Mouse (Mus musculus) cerebellum, adult 2 months (tissue): ENCODE measurements around the gene U2af2. TPM values are rescaled to one million over a fixed set of nuclear protein-coding genes. Genes with fewer than 3 reads are reported as not detected.
"Not testable (repeated sequence)": the region's sequence is repeated elsewhere in the genome, so short reads cannot be mapped to it uniquely, and the experiment has no call there.

ENCODE experiments used
- DNase-seq, 2 experiments: peaks; one replicate each; pipeline ENCODE4 v3.0.0; 2021
- H3K27ac ChIP-seq: fragments of 200-500 bp; 2 replicates; pipeline ENCODE4 v1.5.1; 2012; ENCODE audit warnings: low read length, control low read depth, inconsistent platforms; ENCODE audit not compliant: insufficient read depth
- H3K27me3 ChIP-seq: fragments of 200-500 bp; 2 replicates; pipeline ENCODE4 v1.6.1; 2012; ENCODE audit warnings: inconsistent platforms, mild to moderate bottlenecking, low read length, moderate library complexity; ENCODE audit not compliant: control insufficient read depth, insufficient read depth
- H3K4me1 ChIP-seq: fragments of 200-500 bp; 2 replicates; pipeline ENCODE4 v1.6.1; 2011; ENCODE audit warnings: low read length; ENCODE audit not compliant: control insufficient read depth, insufficient read depth
- H3K4me3 ChIP-seq: fragments of 200-500 bp; replicated peaks from 2 replicates; pipeline ENCODE3; 2011; ENCODE audit warnings: mild to moderate bottlenecking, low read depth, low read length, control low read depth; ENCODE audit not compliant: insufficient read depth
- CTCF ChIP-seq: fragments of 200-500 bp; IDR thresholded peaks from 2 replicates; pipeline ENCODE4 v1.5.1; 2011; ENCODE audit warnings: low read depth, mild to moderate bottlenecking, control low read depth, low read length, moderate library complexity, borderline replicate concordance; ENCODE audit not compliant: insufficient read depth
- POLR2A ChIP-seq: fragments of 200-500 bp; IDR thresholded peaks from 2 replicates; pipeline ENCODE4 v1.6.1; 2011; ENCODE audit warnings: low read length, control low read depth, borderline replicate concordance; ENCODE audit not compliant: insufficient read depth
- WGBS: fragments of 180-500 bp; shearing (Covaris S2); methylation state at CpG from one replicate; pipeline ENCODE4 v1.1.7; 2018; 5-methylcytosine and 5-hydroxymethylcytosine counted together
- polyA plus RNA-seq: library from polyadenylated mRNA; depleted of rRNA; stranded (reverse); fragments of >200 nt; gene quantifications from 2 replicates; pipeline ENCODE4 v1.2.3, GENCODE M21; 2012

Gene U2af2
- polyA plus RNA-seq, 1 experiment = 196 TPM

GRCm38 (mm10) chr7:5017352-5017751, 44.6 kb upstream of the U2af2 start:
- 87% methylated on average over 16 of the region's 16 CpGs for WGBS
- peak; percentile 14; the same call in 1 of the 2 replicates for TF ChIP-seq CTCF
- TF ChIP-seq POLR2A = no peak
- Histone ChIP-seq H3K27ac (no peak overlapping the region), H3K4me3 (no peak overlapping the region), H3K27me3 (no peaks in the 10 kb centered on the region), H3K4me1 (no peaks in the 10 kb centered on the region)
- no peak for DNase-seq

- Histone ChIP-seq H3K4me3 (no peak overlapping the region), H3K27ac (no peak overlapping the region), H3K27me3 (no peaks in the 10 kb centered on the region), H3K4me1 (no peaks in the 10 kb centered on the region)
- 98% methylated on average over 21 of the region's 21 CpGs for WGBS
- no peak for DNase-seq
- TF ChIP-seq CTCF = no peak
- no peak for TF ChIP-seq POLR2A
Observed at GRCm38 (mm10) chr7:5017931-5018330, 44.0 kb upstream of the U2af2 start.

GRCm38 (mm10) chr7:5019576-5019975, 42.4 kb upstream of the U2af2 start:
- not testable (repeated sequence) for DNase-seq, H3K27ac ChIP-seq, H3K27me3 ChIP-seq, H3K4me1 ChIP-seq, H3K4me3 ChIP-seq
- 24% methylated on average over 8 of the region's 8 CpGs for WGBS

GRCm38 (mm10) chr7:5020000-5020681, 41.8 kb upstream of the U2af2 start, which contains the start of the genes Zfp865 and Ccdc106:
Gene Zfp865 (plus strand): TSS chr7:5020376.
Gene Ccdc106 (plus strand): TSS chr7:5020553.
- H3K27me3 ChIP-seq = no peaks in the 10 kb centered on the region
- peak within 1 kb of the TSS; percentile 31; the same call in 1 of the 2 replicates for H3K27ac ChIP-seq
- H3K4me3 ChIP-seq = peak within 1 kb of the TSS; percentile 69
- H3K4me1 ChIP-seq = no peaks in the 10 kb centered on the region
- under 1% methylated on average over 49 of the region's 49 CpGs for WGBS
- TF ChIP-seq POLR2A = peak; percentile 50; the same call in 1 of the 2 replicates
- TF ChIP-seq CTCF = no peak
- DNase-seq = peak; percentile 98

GRCm38 (mm10) chr7:5020685-5021084, 41.3 kb upstream of the U2af2 start:
- no peak for DNase-seq
- Histone ChIP-seq H3K4me1 (no peaks in the 10 kb centered on the region), H3K27ac (peak overlapping the region; percentile 31; the same call in 1 of the 2 replicates), H3K4me3 (peak overlapping the region; percentile 69), H3K27me3 (no peaks in the 10 kb centered on the region)
- WGBS = under 1% methylated on average over 15 of the region's 15 CpGs
- TF ChIP-seq POLR2A (no peak), CTCF (no peak)

- Histone ChIP-seq H3K27me3 (no peaks in the 10 kb centered on the region), H3K4me1 (no peaks in the 10 kb centered on the region), H3K27ac (no peak overlapping the region), H3K4me3 (peak overlapping the region; percentile 69)
- 42% methylated on average over 5 of the region's 5 CpGs for WGBS
- TF ChIP-seq POLR2A (no peak), CTCF (no peak)
- no peak for DNase-seq
Observed at GRCm38 (mm10) chr7:5021197-5021596, 40.7 kb upstream of the U2af2 start.

- TF ChIP-seq POLR2A (no peak), CTCF (no peak)
- no peaks in the 10 kb centered on the region for H3K27me3 ChIP-seq
- no peak overlapping the region for H3K27ac ChIP-seq
- WGBS = 96% methylated on average over 22 of the region's 22 CpGs
- H3K4me1 ChIP-seq = no peaks in the 10 kb centered on the region
- no peak for DNase-seq
- no peak overlapping the region for H3K4me3 ChIP-seq
Observed at GRCm38 (mm10) chr7:5029543-5029942, 32.4 kb upstream of the U2af2 start.

GRCm38 (mm10) chr7:5029946-5030345, 32.0 kb upstream of the U2af2 start:
- 92% methylated on average over 21 of the region's 21 CpGs for WGBS
- Histone ChIP-seq H3K4me3 (no peak overlapping the region), H3K27ac (no peak overlapping the region), H3K4me1 (no peaks in the 10 kb centered on the region), H3K27me3 (no peaks in the 10 kb centered on the region)
- no peak for DNase-seq
- TF ChIP-seq CTCF (no peak), POLR2A (no peak)
